Mouse (Mus musculus): ENCODE measurements around the gene Kcnq1. TPM values are rescaled to one million over a fixed set of nuclear protein-coding genes. Genes with fewer than 3 reads are reported as not detected.

Kcnq1 gene
- total and polyA plus RNA-seq, 3 experiments: not detected

- Histone ChIP-seq H3K9ac (ENCODE audit: insufficient read depth, low read depth) (no peak overlapping the region), H3K27ac (ENCODE audit: insufficient read depth, low read depth) (no peak overlapping the region), H3K4me2 (ENCODE audit: insufficient read depth, low read depth, poor library complexity, severe bottlenecking) (no peak overlapping the region), H3K79me2 (replicated peaks; ENCODE audit: control insufficient read depth, extremely low read depth, insufficient read depth, poor library complexity, severe bottlenecking) (peaks cover 68% of the 10 kb centered on the region), H3K9me3 (replicated peaks; ENCODE audit: low read length) (no peaks in the 10 kb centered on the region), H3K27me3 (replicated peaks) (no peaks in the 10 kb centered on the region), H3K4me3 (replicated peaks in 1 of 3; ENCODE audit: low read depth in 2 of 3, low read length in 2 of 3, poor library complexity in 1 of 3) (no peak overlapping the region), H3K4me1 (ENCODE audit: control insufficient read depth in 1 of 2, insufficient read depth in 2 of 2) (peaks cover 0 to 12% of the 10 kb centered on the region in 2 experiments; a peak in 1 of 4 replicates), H3K36me3 (replicated peaks in 1 of 2; ENCODE audit: control insufficient read depth in 1 of 2, insufficient read depth in 1 of 2, low read length in 1 of 2) (peaks cover 21 to 72% of the 10 kb centered on the region in 2 experiments)
- in situ Hi-C loops (cut with MboI; ENCODE audit: low pct_ligation_motif_present, low pct_unique_long_range_greater_than_20kb, low sequenced_read_pairs) (no loop called here), dilution Hi-C loops (cut with MboI; ENCODE audit: extremely low pct_ligation_motif_present, extremely low pct_unique_long_range_greater_than_20kb, low sequenced_read_pairs) (no loop called here)
- TF ChIP-seq ZKSCAN1 (IDR thresholded peaks at IDR 0.05; ENCODE audit: borderline replicate concordance, low read depth, low read length): no peak
- TF ChIP-seq CHD2 (IDR thresholded peaks at IDR 0.05; ENCODE audit: low read length): no peak
- no peak for TF ChIP-seq MEF2A (IDR thresholded peaks at IDR 0.05; ENCODE audit: borderline replicate concordance, low read depth, low read length)
- TF ChIP-seq MXI1 (IDR thresholded peaks at IDR 0.05; ENCODE audit: low read depth, low read length): no peak
- TF ChIP-seq RCOR1 (conservative IDR thresholded peaks at IDR 0.05; ENCODE audit: low read depth, low read length): no peak
- no peak for TF ChIP-seq TCF12 (IDR thresholded peaks at IDR 0.05; ENCODE audit: low read depth, low read length)
- no peak for TF ChIP-seq BHLHE40 (IDR thresholded peaks at IDR 0.05; ENCODE audit: low read depth, low read length)
- TF ChIP-seq JUND (conservative IDR thresholded peaks at IDR 0.05; ENCODE audit: low read depth, low read length): no peak
- TF ChIP-seq CTCF (conservative IDR thresholded peaks at IDR 0.05 in 1 of 2, IDR thresholded peaks at IDR 0.05 in 1 of 2; ENCODE audit: low read depth in 2 of 2, low read length in 2 of 2): no peak
- TF ChIP-seq MAZ (IDR thresholded peaks at IDR 0.05; ENCODE audit: low read depth, low read length): no peak
- TF ChIP-seq PAX5 (IDR thresholded peaks at IDR 0.05; ENCODE audit: low read length): no peak
- no peak for TF ChIP-seq NRF1 (IDR thresholded peaks at IDR 0.05; ENCODE audit: low read depth, low read length)
- no peak for TF ChIP-seq SMC3 (IDR thresholded peaks at IDR 0.05; ENCODE audit: low read depth, low read length)
- DNase-seq (ENCODE audit: extremely low read depth): no peak
Observed at GRCm38 (mm10) chr7:143275030-143275429, 168.9 kb downstream of the Kcnq1 start.

- in situ Hi-C loops (cut with MboI; ENCODE audit: low pct_ligation_motif_present, low pct_unique_long_range_greater_than_20kb, low sequenced_read_pairs) (no loop called here), dilution Hi-C loops (cut with MboI; ENCODE audit: extremely low pct_ligation_motif_present, extremely low pct_unique_long_range_greater_than_20kb, low sequenced_read_pairs) (no loop called here)
- no peak for TF ChIP-seq PAX5 (IDR thresholded peaks at IDR 0.05; ENCODE audit: low read length)
- H3K4me1 ChIP-seq (ENCODE audit: control insufficient read depth in 1 of 2, insufficient read depth in 2 of 2): peaks cover 9 to 47% of the 10 kb centered on the region in 2 experiments
- no peak overlapping the region for H3K27ac ChIP-seq (ENCODE audit: insufficient read depth, low read depth)
- H3K4me2 ChIP-seq (ENCODE audit: insufficient read depth, low read depth, poor library complexity, severe bottlenecking): no peak overlapping the region
- peaks cover 2% of the 10 kb centered on the region for H3K27me3 ChIP-seq (replicated peaks)
- no peaks in the 10 kb centered on the region for H3K9me3 ChIP-seq (replicated peaks; ENCODE audit: low read length)
- H3K4me3 ChIP-seq (replicated peaks in 1 of 3; ENCODE audit: low read depth in 2 of 3, low read length in 2 of 3, poor library complexity in 1 of 3): no peak overlapping the region
- no peak overlapping the region for H3K9ac ChIP-seq (ENCODE audit: insufficient read depth, low read depth)
- H3K79me2 ChIP-seq (replicated peaks; ENCODE audit: control insufficient read depth, extremely low read depth, insufficient read depth, poor library complexity, severe bottlenecking): peaks cover 86% of the 10 kb centered on the region
- no peak for DNase-seq (ENCODE audit: extremely low read depth)
- H3K36me3 ChIP-seq (replicated peaks in 1 of 2; ENCODE audit: control insufficient read depth in 1 of 2, insufficient read depth in 1 of 2, low read length in 1 of 2): peaks cover 4 to 63% of the 10 kb centered on the region in 2 experiments
Observed at GRCm38 (mm10) chr7:143283625-143284024, 177.5 kb downstream of the Kcnq1 start.

DNA sequence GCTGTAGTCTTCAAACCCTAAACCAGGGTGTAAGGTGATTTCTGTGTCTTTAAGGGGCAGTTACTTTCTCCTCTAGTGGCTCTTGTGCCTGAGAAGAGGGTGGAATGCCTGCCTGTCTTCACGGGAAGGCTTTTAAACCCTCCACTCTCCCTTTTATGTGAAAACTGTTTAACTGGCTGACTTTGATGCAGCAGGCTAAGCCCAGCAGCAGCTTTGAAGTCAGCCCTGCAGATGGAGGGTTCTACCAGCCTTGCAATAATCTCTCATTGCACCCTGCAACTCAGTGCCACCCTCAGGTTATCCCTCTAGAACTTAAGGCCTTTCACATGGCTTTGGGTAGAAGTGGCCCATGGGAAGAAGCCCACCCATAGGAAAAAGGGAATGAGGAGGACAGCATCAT is 178.7 kb downstream of the Kcnq1 start:
- Histone ChIP-seq H3K27ac (ENCODE audit: insufficient read depth, low read depth) (no peak overlapping the region), H3K4me1 (ENCODE audit: control insufficient read depth in 1 of 2, insufficient read depth in 2 of 2) (peaks cover 9 to 53% of the 10 kb centered on the region in 2 experiments), H3K27me3 (replicated peaks) (peaks cover 2% of the 10 kb centered on the region), H3K79me2 (replicated peaks; ENCODE audit: control insufficient read depth, extremely low read depth, insufficient read depth, poor library complexity, severe bottlenecking) (peaks cover 87% of the 10 kb centered on the region), H3K36me3 (replicated peaks in 1 of 2; ENCODE audit: control insufficient read depth in 1 of 2, insufficient read depth in 1 of 2, low read length in 1 of 2) (peaks cover 4 to 66% of the 10 kb centered on the region in 2 experiments), H3K9ac (ENCODE audit: insufficient read depth, low read depth) (no peak overlapping the region), H3K9me3 (replicated peaks; ENCODE audit: low read length) (no peaks in the 10 kb centered on the region), H3K4me3 (replicated peaks in 1 of 3; ENCODE audit: low read depth in 2 of 3, low read length in 2 of 3, poor library complexity in 1 of 3) (no peak overlapping the region), H3K4me2 (ENCODE audit: insufficient read depth, low read depth, poor library complexity, severe bottlenecking) (no peak overlapping the region)
- no peak for DNase-seq (ENCODE audit: extremely low read depth)
- in situ Hi-C loops (cut with MboI; ENCODE audit: low pct_ligation_motif_present, low pct_unique_long_range_greater_than_20kb, low sequenced_read_pairs): no loop called here
- dilution Hi-C loops (cut with MboI; ENCODE audit: extremely low pct_ligation_motif_present, extremely low pct_unique_long_range_greater_than_20kb, low sequenced_read_pairs): no loop called here
- TF ChIP-seq MEF2A (IDR thresholded peaks at IDR 0.05; ENCODE audit: borderline replicate concordance, low read depth, low read length): no peak
- no peak for TF ChIP-seq SMC3 (IDR thresholded peaks at IDR 0.05; ENCODE audit: low read depth, low read length)
- no peak for TF ChIP-seq E2F4 (IDR thresholded peaks at IDR 0.05; ENCODE audit: insufficient replicate concordance, low read depth, low read length)
